18 mouse cellular contexts compared by ENCODE assay signal in genomic region chr10:62421127-62421526, GRCm38 (mm10). TPM values are rescaled to one million over a fixed set of nuclear protein-coding genes. Genes with fewer than 3 reads are reported as not detected.
A peak's percentile ranks its signal among the peaks of the same experiment; 100 is the strongest.
DNase-seq lines count a peak whose midpoint lies in the region; ATAC-seq and TF ChIP-seq lines count a peak whose summit lies in the region.
"Had no signal": no experiment of that assay in that cellular context is flagged by ENCODE, and none has a peak within 500 bp of the region (broad histone marks: within the 10 kb centered on the region; RNA-seq: fewer than 3 reads in every experiment).

No protein-coding gene starts in this region.

- H3ac ChIP-seq in myocyte (ENCODE audit: control insufficient read depth, insufficient read length): no peak overlapping the region

- H3K9me3 ChIP-seq in heart, embryonic 14.5 days (ENCODE audit: control insufficient read depth, low read length): no peaks in the 10 kb centered on the region
- no peaks in the 10 kb centered on the region for H3K9me3 ChIP-seq in lung, embryonic 14.5 days (ENCODE audit: low read depth, low read length)
- no peaks in the 10 kb centered on the region for H3K9me3 ChIP-seq in intestine, embryonic 14.5 days (ENCODE audit: control insufficient read depth, low read length)
- H3K9me3 ChIP-seq: embryonic facial prominence, embryonic 12.5 days; limb, embryonic 12.5 days; midbrain, embryonic 13.5 days had no signal

- TF ChIP-seq CTCF in lung, embryonic 14.5 days (IDR thresholded peaks at IDR 0.05; ENCODE audit: low read depth): no peak
- TF ChIP-seq CTCF in cerebellum, adult 2 months (IDR thresholded peaks at IDR 0.05; ENCODE audit: borderline replicate concordance, insufficient read depth, low read depth, low read length): no peak

- H3K27me3 ChIP-seq in heart, embryonic 14.5 days (ENCODE audit: control insufficient read depth, insufficient read depth, low read length): no peaks in the 10 kb centered on the region
- no peaks in the 10 kb centered on the region for H3K27me3 ChIP-seq in lung, embryonic 14.5 days (ENCODE audit: insufficient read depth, low read length)
- no peaks in the 10 kb centered on the region for H3K27me3 ChIP-seq in intestine, embryonic 14.5 days (replicated peaks; ENCODE audit: control insufficient read depth, insufficient read depth, low read length)
- no peaks in the 10 kb centered on the region for H3K27me3 ChIP-seq in myocyte (ENCODE audit: control insufficient read depth, insufficient read depth, insufficient read length)
- H3K27me3 ChIP-seq in cerebellum, adult 2 months (ENCODE audit: control insufficient read depth, insufficient read depth, low read length): no peaks in the 10 kb centered on the region
- H3K27me3 ChIP-seq: embryonic facial prominence, embryonic 12.5 days; limb, embryonic 12.5 days; midbrain, embryonic 13.5 days had no signal

- no peak overlapping the region for H3K9ac ChIP-seq in heart, embryonic 14.5 days (ENCODE audit: low read length)
- no peak overlapping the region for H3K9ac ChIP-seq in lung, embryonic 14.5 days
- H3K9ac ChIP-seq in intestine, embryonic 14.5 days (ENCODE audit: low read length): no peak overlapping the region
- H3K9ac ChIP-seq: embryonic facial prominence, embryonic 12.5 days; limb, embryonic 12.5 days; midbrain, embryonic 13.5 days had no signal

- WGBS in heart, embryonic 14.5 days: 50% methylated on average over 3 of the region's 3 CpGs
- 67% methylated on average over 3 of the region's 3 CpGs for WGBS in lung, embryonic 14.5 days
- 79% methylated on average over 3 of the region's 3 CpGs for WGBS in intestine, embryonic 14.5 days
- WGBS in cerebellum, adult 2 months: 53% methylated on average over 3 of the region's 3 CpGs

- peaks cover 9 to 19% of the 10 kb centered on the region in 2 experiments for H3K4me1 ChIP-seq in heart, embryonic 14.5 days (ENCODE audit: control insufficient read depth in 2 of 2, insufficient read depth in 2 of 2, low read length in 2 of 2)
- 0 out of 2 replicates have a peak, but pooled peaks cover 4% of the 10 kb centered on the region for H3K4me1 ChIP-seq in lung, embryonic 14.5 days (ENCODE audit: insufficient read depth)
- H3K4me1 ChIP-seq in intestine, embryonic 14.5 days (replicated peaks; ENCODE audit: control insufficient read depth, insufficient read depth, low read length): peaks cover 9% of the 10 kb centered on the region
- H3K4me1 ChIP-seq in cerebellum, adult 2 months (ENCODE audit: control insufficient read depth, insufficient read depth, low read length): no peaks in the 10 kb centered on the region
- H3K4me1 ChIP-seq: midbrain, embryonic 13.5 days had no signal

- peak overlapping the region; percentile 27 to 66; a peak in 3 of 4 replicates for H3K27ac ChIP-seq in heart, embryonic 14.5 days (replicated peaks in 1 of 2; ENCODE audit: control insufficient read depth in 1 of 2, insufficient read depth in 1 of 2, low read depth in 2 of 2, low read length in 2 of 2)
- H3K27ac ChIP-seq in lung, embryonic 14.5 days (ENCODE audit: low read depth): peak overlapping the region; percentile 55
- H3K27ac ChIP-seq in intestine, embryonic 14.5 days (ENCODE audit: low read depth): peak overlapping the region; percentile 22; the same call in 1 of the 2 replicates
- no peak overlapping the region for H3K27ac ChIP-seq in cerebellum, adult 2 months (ENCODE audit: insufficient read depth, low read length)
- H3K27ac ChIP-seq: embryonic facial prominence, embryonic 12.5 days; kidney, postnatal 0 days; limb, embryonic 12.5 days; midbrain, embryonic 13.5 days had no signal

- H3K79me2 ChIP-seq in myocyte (ENCODE audit: control insufficient read depth, insufficient read depth): no peaks in the 10 kb centered on the region

- no peak for ATAC-seq in heart, embryonic 14.5 days (ENCODE audit: insufficient number of reproducible peaks, insufficient read depth, low FRiP score, low read depth)
- ATAC-seq in lung, embryonic 14.5 days (ENCODE audit: insufficient read depth): no peak
- no peak for ATAC-seq in intestine, embryonic 14.5 days (replicated peaks; ENCODE audit: low FRiP score, low TSS enrichment, low read depth)
- ATAC-seq: midbrain, embryonic 13.5 days had no signal

- TF ChIP-seq POLR2A in myocyte (IDR thresholded peaks at IDR 0.05; ENCODE audit: insufficient read length, low read depth): no peak
- TF ChIP-seq POLR2A in cerebellum, adult 2 months (IDR thresholded peaks at IDR 0.05; ENCODE audit: borderline replicate concordance, insufficient read depth, low read length): no peak

- H3K4me3 ChIP-seq in heart, embryonic 14.5 days (ENCODE audit: control insufficient read depth in 1 of 2, insufficient read depth in 1 of 2, low read depth in 1 of 2, low read length in 2 of 2): no peak overlapping the region
- no peak overlapping the region for H3K4me3 ChIP-seq in lung, embryonic 14.5 days (ENCODE audit: low read depth, low read length)
- H3K4me3 ChIP-seq in intestine, embryonic 14.5 days (ENCODE audit: low read depth, low read length): no peak overlapping the region
- H3K4me3 ChIP-seq in myocyte: no peak overlapping the region
- H3K4me3 ChIP-seq in cerebellum, adult 2 months (replicated peaks; ENCODE audit: insufficient read depth, low read depth, low read length): no peak overlapping the region
- H3K4me3 ChIP-seq: embryonic facial prominence, embryonic 12.5 days; limb, embryonic 12.5 days; midbrain, embryonic 13.5 days had no signal

- no peak overlapping the region for H3K4me2 ChIP-seq in heart, embryonic 14.5 days (ENCODE audit: low read length)
- H3K4me2 ChIP-seq in lung, embryonic 14.5 days: peak overlapping the region; percentile 13; the same call in 1 of the 2 replicates
- no peak overlapping the region for H3K4me2 ChIP-seq in intestine, embryonic 14.5 days (ENCODE audit: low read length)
- no peak overlapping the region for H3K4me2 ChIP-seq in myocyte (ENCODE audit: low read depth)
- H3K4me2 ChIP-seq: embryonic facial prominence, embryonic 12.5 days; midbrain, embryonic 13.5 days had no signal

- DNase-seq in heart, postnatal 4 days: no peak
- DNase-seq in lung, embryonic 14.5 days: no peak
- no peak for DNase-seq in lung, postnatal 4 days
- no peak for DNase-seq in intestine, embryonic 14.5 days (ENCODE audit: low spot score)
- no peak for DNase-seq in kidney, postnatal 25 days
- no peak for DNase-seq in cerebellum, adult 2 months
- DNase-seq: B cell, adult 2 months; cerebellum, adult 11 months; gastrocnemius, postnatal 25 days; right cerebral cortex, postnatal 14 days; thymus, adult 2 months had no signal

- no peaks in the 10 kb centered on the region for H3K36me3 ChIP-seq in heart, embryonic 14.5 days (ENCODE audit: control insufficient read depth, insufficient read depth, low read length)
- H3K36me3 ChIP-seq in lung, embryonic 14.5 days (ENCODE audit: insufficient read depth): no peaks in the 10 kb centered on the region
- no peaks in the 10 kb centered on the region for H3K36me3 ChIP-seq in intestine, embryonic 14.5 days (ENCODE audit: control insufficient read depth, insufficient read depth, low read length)
- H3K36me3 ChIP-seq in myocyte (ENCODE audit: control insufficient read depth, insufficient read depth): no peaks in the 10 kb centered on the region
- H3K36me3 ChIP-seq: embryonic facial prominence, embryonic 12.5 days; limb, embryonic 12.5 days; midbrain, embryonic 13.5 days had no signal

TF ChIP-seq in myocyte, 11 proteins besides CTCF, POLR2A, EP300 and RAD21:
- TF ChIP-seq MYOG (IDR thresholded peaks at IDR 0.05; ENCODE audit: control insufficient read depth in 1 of 3, insufficient read depth in 1 of 3, insufficient read length in 2 of 3, low read depth in 2 of 3) (peak in 1 of 3 experiments; percentile 50), MYOD1 (IDR thresholded peaks at IDR 0.05; ENCODE audit: control insufficient read depth in 1 of 3, insufficient read length in 2 of 3, low read depth in 2 of 3) (peak in 2 of 3 experiments; percentile 21 to 65), MAX (IDR thresholded peaks at IDR 0.05; ENCODE audit: low read depth) (no peak)

RNA-seq across cellular contexts. Expression of gene Hkdc1, which starts 1.2 kb away (rescaled TPM):
- polyA plus RNA-seq in heart, embryonic 14.5 days (2014; fragmentation: Nextera tagmentation; extraction: Ambion mirVana): 0.18 and 0.27 TPM in 2 replicates
- not detected for total RNA-seq in heart, postnatal 4 days (2021)
- 1.4 and 1.5 TPM in 2 replicates for polyA plus RNA-seq in lung, embryonic 14.5 days (2014; fragmentation: Nextera tagmentation; extraction: Ambion mirVana)
- 4.5 and 5.8 TPM in 2 replicates for polyA plus RNA-seq in intestine, embryonic 14.5 days (2014; fragmentation: Nextera tagmentation; extraction: Ambion mirVana)
- polyA plus RNA-seq in myocyte (2012; fragmentation: generic; extraction: Trizol): 0.02 TPM
- polyA plus RNA-seq in cerebellum, adult 2 months (2012; rRNA removed): 1.7 and 2.6 TPM in 2 replicates
- total RNA-seq: adrenal gland, adult 18-20 months had no signal

RNA-seq across cellular contexts. Expression of gene 4930507D05Rik, which starts 28.2 kb away (rescaled TPM):
- polyA plus RNA-seq in heart, embryonic 14.5 days (2014; fragmentation: Nextera tagmentation; extraction: Ambion mirVana): 0.49 and 0.89 TPM in 2 replicates
- under 1 TPM; 0.36 to 0.62 TPM for total RNA-seq in heart, postnatal 4 days (2021)
- polyA plus RNA-seq in lung, embryonic 14.5 days (2014; fragmentation: Nextera tagmentation; extraction: Ambion mirVana): 0.50 and 0.60 TPM in 2 replicates
- polyA plus RNA-seq in intestine, embryonic 14.5 days (2014; fragmentation: Nextera tagmentation; extraction: Ambion mirVana): 0.37 and 0.59 TPM in 2 replicates
- polyA plus RNA-seq in myocyte (2012; fragmentation: generic; extraction: Trizol): 0.20 TPM
- polyA plus RNA-seq in cerebellum, adult 2 months (2012; rRNA removed): 0.49 and 0.70 TPM in 2 replicates
- total RNA-seq: gastrocnemius, postnatal 25 days had no signal

RNA-seq across cellular contexts. Expression of gene Supv3l1, which starts 28.4 kb away (rescaled TPM):
- 29.2 and 29.5 TPM in 2 replicates for polyA plus RNA-seq in heart, embryonic 14.5 days (2014; fragmentation: Nextera tagmentation; extraction: Ambion mirVana)
- 10 to 100 TPM; 39.2 to 40.7 TPM for total RNA-seq in heart, postnatal 4 days (2021)
- 27.3 and 27.6 TPM in 2 replicates for polyA plus RNA-seq in lung, embryonic 14.5 days (2014; fragmentation: Nextera tagmentation; extraction: Ambion mirVana)
- polyA plus RNA-seq in intestine, embryonic 14.5 days (2014; fragmentation: Nextera tagmentation; extraction: Ambion mirVana): 31.2 and 34.0 TPM in 2 replicates
- 30.6 TPM for polyA plus RNA-seq in myocyte (2012; fragmentation: generic; extraction: Trizol)
- 37.3 TPM in 2 replicates for polyA plus RNA-seq in cerebellum, adult 2 months (2012; rRNA removed)

RNA-seq across cellular contexts. Expression of gene Hk1, which starts 41.4 kb away (rescaled TPM):
- 112 and 132 TPM in 2 replicates for polyA plus RNA-seq in heart, embryonic 14.5 days (2014; fragmentation: Nextera tagmentation; extraction: Ambion mirVana)
- total RNA-seq in heart, postnatal 4 days (2021): 100 to 1,000 TPM; 235 to 242 TPM
- 20.9 and 22.4 TPM in 2 replicates for polyA plus RNA-seq in lung, embryonic 14.5 days (2014; fragmentation: Nextera tagmentation; extraction: Ambion mirVana)
- 20.3 and 24.1 TPM in 2 replicates for polyA plus RNA-seq in intestine, embryonic 14.5 days (2014; fragmentation: Nextera tagmentation; extraction: Ambion mirVana)
- 103 TPM for polyA plus RNA-seq in myocyte (2012; fragmentation: generic; extraction: Trizol)
- 206 and 213 TPM in 2 replicates for polyA plus RNA-seq in cerebellum, adult 2 months (2012; rRNA removed)
